Mouse (Mus musculus) c-Kit-positive CD71-negative TER-119-negative erythroid progenitor cells, embryonic 14.5 days (primary cell): Measurements from ENCODE around the gene BC028528.
"Not testable (repeated sequence)": the region's sequence is repeated elsewhere in the genome, so short reads cannot be mapped to it uniquely, and the experiment has no call there.

Source experiments
- DNase-seq: peaks from one replicate; pipeline ENCODE4 v3.0.0-alpha.2; 2013; ENCODE audit warnings: low read depth

BC028528 gene

GRCm38 (mm10) chr3:95905146-95905939, 13.5 kb upstream of the BC028528 start:
- DNase-seq: no peak

- no peak for DNase-seq
These were observed 12.8 kb upstream of the BC028528 start, which contains the start of gene Car14 for GRCm38 (mm10) chr3:95904568-95904967. Gene Car14, minus strand, starts transcription at chr3:95904691.

GRCm38 (mm10) chr3:95903753-95904502, 12.1 kb upstream of the BC028528 start:
- no peak for DNase-seq

- no peak for DNase-seq
These were observed 10.8 kb upstream of the BC028528 start for GRCm38 (mm10) chr3:95902643-95903042.

GRCm38 (mm10) chr3:95902373-95902625, 10.5 kb upstream of the BC028528 start:
- DNase-seq: no peak

- DNase-seq: no peak
These were observed 10.0 kb upstream of the BC028528 start for GRCm38 (mm10) chr3:95901616-95902372.

- no peak for DNase-seq
These were observed 8.2 kb upstream of the BC028528 start for GRCm38 (mm10) chr3:95899800-95900524.

- not testable (repeated sequence) for DNase-seq
These were observed 3.7 kb upstream of the BC028528 start for GRCm38 (mm10) chr3:95895501-95895900.

GRCm38 (mm10) chr3:95894317-95895160, 2.7 kb upstream of the BC028528 start:
- no peak for DNase-seq

GRCm38 (mm10) chr3:95893606-95894316, 2.0 kb upstream of the BC028528 start, which contains the start of gene Aph1a:
Gene Aph1a, plus strand, starts transcription at chr3:95893969.
- DNase-seq: peak; percentile 93

GRCm38 (mm10) chr3:95893126-95893525, 1.3 kb upstream of the BC028528 start:
- no peak for DNase-seq

GRCm38 (mm10) chr3:95892066-95893052, 554 bp upstream of the BC028528 start:
- no peak for DNase-seq

GRCm38 (mm10) chr3:95889664-95890063, 2.1 kb downstream of the BC028528 start:
- DNase-seq: no peak

- DNase-seq: no peak
These were observed 4.2 kb downstream of the BC028528 start for GRCm38 (mm10) chr3:95887596-95887995.

- no peak for DNase-seq
These were observed 7.4 kb downstream of the BC028528 start for GRCm38 (mm10) chr3:95884400-95884799.

- no peak for DNase-seq
These were observed 8.9 kb downstream of the BC028528 start for GRCm38 (mm10) chr3:95882816-95883425.

- DNase-seq: peak; percentile 86
These were observed 9.6 kb downstream of the BC028528 start, which contains the start of gene Ciart for GRCm38 (mm10) chr3:95881979-95882815. Gene Ciart, minus strand, starts transcription at chr3:95882251.

- DNase-seq: no peak
These were observed 12.7 kb downstream of the BC028528 start for GRCm38 (mm10) chr3:95879063-95879462.
